ENCODE assay signal across 21 mouse cellular contexts in the genomic region with DNA sequence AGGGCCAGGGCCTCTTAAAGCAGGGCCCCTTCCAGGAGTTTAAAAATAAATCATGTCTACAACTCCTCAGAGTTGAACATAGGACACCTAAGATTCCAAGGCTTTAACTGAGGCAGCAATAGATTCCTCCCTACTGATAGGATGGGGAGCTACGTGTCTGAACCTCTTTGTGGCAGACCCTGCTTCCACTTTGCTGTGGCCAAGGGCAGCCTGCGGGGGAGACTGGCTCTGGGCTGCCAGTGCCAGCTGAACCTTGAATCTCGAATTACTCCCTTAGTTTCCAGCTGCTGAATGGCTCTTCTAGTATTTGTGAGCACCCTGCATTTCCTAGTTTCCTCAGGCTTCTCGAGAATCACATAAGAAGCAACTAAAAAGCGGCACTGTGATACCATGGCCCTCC.
DNase-seq lines count a peak whose midpoint lies in the region; ATAC-seq lines count a peak whose summit lies in the region.
"Had no signal": no experiment of that assay in that cellular context is flagged by ENCODE, and none has a peak within 500 bp of the region (broad histone marks: within the 10 kb centered on the region; RNA-seq: fewer than 3 reads in every experiment).

No protein-coding gene starts in this region.

- no peaks in the 10 kb centered on the region for H3K27me3 ChIP-seq in embryonic facial prominence, embryonic 13.5 days
- no peaks in the 10 kb centered on the region for H3K27me3 ChIP-seq in embryonic facial prominence, embryonic 10.5 days (replicated peaks; ENCODE audit: low read depth, poor library complexity, severe bottlenecking)
- H3K27me3 ChIP-seq in kidney, embryonic 16.5 days (ENCODE audit: insufficient read depth, low read length), result no peaks in the 10 kb centered on the region
- no peaks in the 10 kb centered on the region for H3K27me3 ChIP-seq in neural tube, embryonic 15.5 days (replicated peaks)
- H3K27me3 ChIP-seq: forebrain, embryonic 13.5 days; hindbrain, embryonic 13.5 days had no signal

- H3K9me3 ChIP-seq in embryonic facial prominence, embryonic 13.5 days, result no peaks in the 10 kb centered on the region
- H3K9me3 ChIP-seq in embryonic facial prominence, embryonic 10.5 days, result no peaks in the 10 kb centered on the region
- 0 out of 2 replicates have a peak, but pooled peaks cover 2% of the 10 kb centered on the region for H3K9me3 ChIP-seq in kidney, embryonic 16.5 days (ENCODE audit: low read length)
- no peaks in the 10 kb centered on the region for H3K9me3 ChIP-seq in neural tube, embryonic 15.5 days (replicated peaks)
- H3K9me3 ChIP-seq: forebrain, embryonic 13.5 days; heart, embryonic 15.5 days; hindbrain, embryonic 13.5 days had no signal

- peak overlapping the region; percentile 7; the same call in 1 of the 2 replicates for H3K27ac ChIP-seq in embryonic facial prominence, embryonic 13.5 days
- no peak overlapping the region for H3K27ac ChIP-seq in embryonic facial prominence, embryonic 10.5 days (replicated peaks)
- H3K27ac ChIP-seq in kidney, embryonic 16.5 days (ENCODE audit: low read length), result no peak overlapping the region
- no peak overlapping the region for H3K27ac ChIP-seq in neural tube, embryonic 15.5 days (replicated peaks)
- H3K27ac ChIP-seq: heart, adult 2 months; heart, embryonic 15.5 days; hindbrain, embryonic 13.5 days had no signal

- H3K9ac ChIP-seq in embryonic facial prominence, embryonic 13.5 days, result no peak overlapping the region
- H3K9ac ChIP-seq in kidney, embryonic 16.5 days (replicated peaks; ENCODE audit: low read length), result no peak overlapping the region
- H3K9ac ChIP-seq in neural tube, embryonic 15.5 days (replicated peaks), result no peak overlapping the region
- H3K9ac ChIP-seq: forebrain, embryonic 13.5 days; forebrain, postnatal 0 days; heart, embryonic 15.5 days; hindbrain, embryonic 13.5 days had no signal

- ATAC-seq in embryonic facial prominence, embryonic 13.5 days (ENCODE audit: insufficient number of reproducible peaks, insufficient read depth, low FRiP score, low TSS enrichment, low read depth), result no peak
- ATAC-seq in kidney, embryonic 16.5 days (ENCODE audit: low FRiP score, low TSS enrichment), result peak; percentile 70; the same call in 1 of the 2 replicates
- ATAC-seq in neural tube, embryonic 15.5 days (ENCODE audit: low FRiP score), result no peak
- ATAC-seq: CD4-positive, CD25-positive, alpha-beta regulatory T cell, adult 4 months; forebrain, embryonic 13.5 days; forebrain, postnatal 0 days had no signal

- H3K4me1 ChIP-seq in embryonic facial prominence, embryonic 13.5 days, result peaks cover 47% of the 10 kb centered on the region
- peaks cover 11% of the 10 kb centered on the region for H3K4me1 ChIP-seq in embryonic facial prominence, embryonic 10.5 days
- peaks cover 3% of the 10 kb centered on the region; the same call in 1 of the 2 replicates for H3K4me1 ChIP-seq in kidney, embryonic 16.5 days (ENCODE audit: insufficient read depth, low read length)
- peaks cover 21% of the 10 kb centered on the region for H3K4me1 ChIP-seq in neural tube, embryonic 15.5 days

- no peak for DNase-seq in embryonic facial prominence, embryonic 10.5 days (ENCODE audit: low spot score)
- DNase-seq in kidney, adult 11 months, result no peak
- DNase-seq in ovary, adult 18-20 months (ENCODE audit: low spot score), result peak; percentile 12
- no peak for DNase-seq in ovary, postnatal 14 days (ENCODE audit: low spot score)
- DNase-seq: adrenal gland, adult 8-10 months; adrenal gland, postnatal 36 days; B cell, adult 2 months; cerebellum, adult 2 months; forebrain, postnatal 0 days; gastrocnemius, postnatal 14 days; heart, adult 2 months; heart, postnatal 14 days had no signal

- H3K36me3 ChIP-seq in embryonic facial prominence, embryonic 13.5 days, result no peaks in the 10 kb centered on the region
- H3K36me3 ChIP-seq in embryonic facial prominence, embryonic 10.5 days (replicated peaks), result no peaks in the 10 kb centered on the region
- no peaks in the 10 kb centered on the region for H3K36me3 ChIP-seq in kidney, embryonic 16.5 days (ENCODE audit: insufficient read depth, low read length)
- H3K36me3 ChIP-seq in neural tube, embryonic 15.5 days, result no peaks in the 10 kb centered on the region
- H3K36me3 ChIP-seq: G1E; heart, embryonic 15.5 days; hindbrain, embryonic 13.5 days had no signal

- H3K4me2 ChIP-seq in embryonic facial prominence, embryonic 13.5 days, result no peak overlapping the region
- no peak overlapping the region for H3K4me2 ChIP-seq in kidney, embryonic 16.5 days (replicated peaks; ENCODE audit: low read depth, low read length)
- no peak overlapping the region for H3K4me2 ChIP-seq in neural tube, embryonic 15.5 days
- H3K4me2 ChIP-seq: forebrain, embryonic 13.5 days; heart, embryonic 11.5 days; heart, embryonic 15.5 days; hindbrain, embryonic 13.5 days had no signal

- no peak overlapping the region for H3K4me3 ChIP-seq in embryonic facial prominence, embryonic 13.5 days
- H3K4me3 ChIP-seq in embryonic facial prominence, embryonic 10.5 days, result no peak overlapping the region
- H3K4me3 ChIP-seq in kidney, embryonic 16.5 days (ENCODE audit: low read length), result no peak overlapping the region
- no peak overlapping the region for H3K4me3 ChIP-seq in neural tube, embryonic 15.5 days (replicated peaks)
- H3K4me3 ChIP-seq: forebrain, embryonic 13.5 days; heart, adult 2 months; heart, embryonic 15.5 days; hindbrain, embryonic 13.5 days had no signal

- 40% methylated on average over 5 of the region's 5 CpGs for WGBS in embryonic facial prominence, embryonic 13.5 days
- WGBS in embryonic facial prominence, embryonic 10.5 days, result 62% methylated on average over 5 of the region's 5 CpGs
- WGBS in kidney, embryonic 16.5 days, result 38% methylated on average over 5 of the region's 5 CpGs
- WGBS in neural tube, embryonic 15.5 days, result 61% methylated on average over 5 of the region's 5 CpGs
